Mouse (Mus musculus) c-Kit-positive CD71-negative TER-119-negative erythroid progenitor cells, embryonic 14.5 days (primary cell): ENCODE results near the gene Noct.
"Not testable (repeated sequence)": the region's sequence is repeated elsewhere in the genome, so short reads cannot be mapped to it uniquely, and the experiment has no call there.

Experiments used
- DNase-seq: peaks from one replicate; pipeline ENCODE4 v3.0.0-alpha.2; 2013; ENCODE audit warnings: low read depth

Gene Noct

GRCm38 (mm10) chr3:51224363-51225225 is at the start of gene Noct:
Gene Noct (plus strand): TSS chr3:51224447.
- DNase-seq = peak; percentile 79

- no peak for DNase-seq
Observed at GRCm38 (mm10) chr3:51178158-51178557, 46.1 kb upstream of the Noct start.

GRCm38 (mm10) chr3:51179460-51180146 is 44.6 kb upstream of the Noct start:
- no peak for DNase-seq

- DNase-seq = no peak
Observed at GRCm38 (mm10) chr3:51180341-51180940, 43.8 kb upstream of the Noct start.

GRCm38 (mm10) chr3:51182455-51182854 is 41.8 kb upstream of the Noct start:
- no peak for DNase-seq

DNA sequence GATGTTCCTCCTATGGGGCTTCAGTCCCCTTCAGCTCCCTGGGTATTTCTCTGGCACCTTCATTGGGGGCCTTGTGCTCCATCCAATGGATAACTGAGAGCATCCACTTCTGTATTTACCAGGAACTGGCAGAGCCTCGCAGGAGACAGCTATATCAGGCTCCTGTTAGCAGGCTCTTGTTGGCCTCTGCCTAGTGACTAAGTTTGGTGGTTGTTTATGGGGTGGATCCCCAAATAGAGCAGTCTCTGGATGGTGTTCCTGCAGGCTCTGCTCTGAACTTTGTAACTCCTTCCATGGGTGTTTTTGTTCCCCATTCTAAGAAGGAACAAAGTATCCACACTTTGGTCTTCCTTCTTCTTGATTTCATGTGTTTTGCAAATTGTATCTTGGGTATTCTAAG is 40.7 kb upstream of the Noct start:
- DNase-seq = not testable (repeated sequence)

GRCm38 (mm10) chr3:51183967-51184366 is 40.3 kb upstream of the Noct start:
- not testable (repeated sequence) for DNase-seq

GRCm38 (mm10) chr3:51184715-51185114 is 39.5 kb upstream of the Noct start:
- DNase-seq = no peak

GRCm38 (mm10) chr3:51185406-51185805 is 38.8 kb upstream of the Noct start:
- no peak for DNase-seq

- no peak for DNase-seq
Observed at GRCm38 (mm10) chr3:51194075-51194474, 30.2 kb upstream of the Noct start.

- DNase-seq = peak; percentile 65
Observed at GRCm38 (mm10) chr3:51195321-51195720, 28.9 kb upstream of the Noct start.

DNA sequence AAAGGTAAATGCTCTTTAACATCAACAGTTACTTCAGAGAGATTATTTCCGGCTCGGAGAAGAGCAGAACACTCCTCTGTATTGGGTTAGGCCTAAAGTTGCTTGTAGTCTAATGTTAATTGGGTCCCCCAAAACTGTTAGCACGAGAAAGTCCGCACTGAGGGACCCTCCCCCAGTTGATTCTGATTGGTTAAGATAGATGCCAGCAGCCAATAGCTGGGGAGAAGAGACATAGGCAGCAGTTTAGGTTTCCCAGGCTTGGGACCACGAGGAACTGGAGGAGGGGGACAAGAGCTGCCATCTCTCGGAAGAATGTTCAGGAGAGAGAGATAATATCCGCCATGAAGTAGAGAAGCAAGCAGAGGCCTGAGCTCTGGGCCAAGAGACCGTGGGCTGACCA is 28.5 kb upstream of the Noct start:
- DNase-seq = no peak

- no peak for DNase-seq
Observed at GRCm38 (mm10) chr3:51196724-51197111, 27.5 kb upstream of the Noct start.

DNA sequence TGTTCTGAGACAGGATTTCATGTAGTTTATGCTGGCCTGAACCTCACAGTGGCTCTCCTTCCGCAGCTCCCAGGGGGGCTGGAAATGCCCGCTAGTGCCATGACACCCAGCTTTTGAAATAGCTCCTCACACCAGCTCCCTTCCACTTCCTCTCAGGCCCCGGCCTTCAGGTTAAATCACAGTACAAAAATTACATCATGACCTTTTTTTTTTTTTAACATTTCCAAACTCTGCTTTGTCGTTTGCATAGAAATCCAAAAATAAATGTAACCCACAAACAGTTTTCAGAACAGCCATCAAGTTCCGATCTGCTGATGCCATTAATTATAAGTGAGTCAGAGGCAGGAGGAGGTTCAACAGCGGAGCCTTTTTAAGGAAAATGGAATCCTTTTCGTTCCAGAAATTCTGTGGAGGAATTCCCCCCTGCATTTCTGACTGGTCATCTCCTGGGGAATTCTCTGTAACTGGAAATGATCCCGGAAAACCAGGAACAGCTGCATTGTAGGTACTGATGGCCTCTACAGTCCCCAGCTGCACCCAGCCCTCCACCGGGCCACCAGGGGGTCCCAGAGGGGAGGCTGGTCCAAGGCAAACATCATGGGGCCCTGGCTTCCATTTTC is 27.0 kb upstream of the Noct start:
- DNase-seq = no peak

GRCm38 (mm10) chr3:51198291-51198690 is 26.0 kb upstream of the Noct start:
- no peak for DNase-seq

DNA sequence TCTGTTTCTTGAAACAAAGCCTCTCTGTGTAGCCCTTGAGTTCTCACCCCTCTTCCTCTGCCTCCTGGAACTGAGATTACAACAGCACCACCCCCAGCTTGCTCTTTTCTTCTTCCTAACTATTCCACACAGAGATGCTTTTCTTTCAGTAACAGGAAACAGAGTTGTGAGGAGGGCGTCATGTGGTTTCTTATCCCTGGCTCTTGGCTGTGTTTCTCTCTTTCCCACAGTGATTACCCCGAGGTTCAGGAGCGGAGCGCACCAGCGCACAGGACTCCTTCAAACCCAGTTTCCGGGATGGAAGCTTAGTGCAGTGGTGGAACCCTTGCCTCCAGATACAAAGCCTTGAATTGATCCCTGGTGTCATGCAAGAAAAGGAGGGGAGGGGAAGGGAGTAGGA is 25.1 kb upstream of the Noct start:
- no peak for DNase-seq

DNA sequence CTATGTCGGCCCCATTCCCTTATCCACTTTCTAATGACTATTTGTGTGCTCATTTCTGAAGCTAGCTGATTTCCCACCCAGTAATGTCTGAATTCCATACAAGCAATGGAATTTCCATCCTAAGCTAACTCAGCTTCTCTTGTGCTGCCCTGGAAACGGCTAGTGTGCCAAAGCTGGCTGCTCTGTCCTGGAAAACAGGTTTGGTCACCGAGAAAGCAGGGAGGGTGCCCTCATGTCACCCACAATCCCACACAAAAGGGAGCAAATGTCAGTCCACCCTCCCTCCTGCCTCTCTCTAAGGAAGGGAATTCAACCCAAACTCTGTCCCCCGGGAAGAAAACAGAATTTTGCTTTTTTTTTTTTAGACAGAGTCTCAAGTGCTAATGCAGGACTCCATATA is 23.9 kb upstream of the Noct start:
- no peak for DNase-seq

GRCm38 (mm10) chr3:51200894-51201293 is 23.4 kb upstream of the Noct start:
- no peak for DNase-seq

- DNase-seq = no peak
Observed at GRCm38 (mm10) chr3:51201986-51202385, 22.3 kb upstream of the Noct start.

DNA sequence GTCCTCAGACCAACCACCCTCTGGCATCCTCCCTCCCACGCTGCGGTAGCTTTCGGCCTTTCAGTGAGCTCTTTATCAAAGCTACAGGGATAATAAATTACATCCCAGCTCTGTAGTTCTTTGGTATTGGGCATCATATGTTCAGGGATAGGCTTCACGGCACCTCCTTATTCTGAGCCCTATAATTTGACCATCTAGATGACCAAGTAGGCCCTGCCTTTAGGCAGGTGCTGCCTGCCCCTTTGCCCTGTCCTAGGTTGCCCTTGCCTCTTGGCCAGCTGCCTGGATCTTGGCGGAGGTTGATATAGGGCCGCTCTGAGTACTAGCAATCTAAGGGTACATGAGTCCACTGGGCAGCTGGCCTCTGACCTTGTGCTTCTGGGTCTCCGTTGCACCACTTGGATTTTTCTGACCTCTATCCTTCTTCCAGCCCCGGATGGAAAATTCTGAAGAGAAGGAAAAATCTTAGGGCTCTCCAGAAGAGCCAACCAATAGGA is 21.7 kb upstream of the Noct start:
- no peak for DNase-seq

GRCm38 (mm10) chr3:51203906-51204305 is 20.3 kb upstream of the Noct start:
- no peak for DNase-seq

- no peak for DNase-seq
Observed at GRCm38 (mm10) chr3:51204441-51204840, 19.8 kb upstream of the Noct start.
